Mouse (Mus musculus): Measurements from ENCODE around the gene Vps13a. TPM values are rescaled to one million over a fixed set of nuclear protein-coding genes. Genes with fewer than 3 reads are reported as not detected.
"Not testable (repeated sequence)": the region's sequence is repeated elsewhere in the genome, so short reads cannot be mapped to it uniquely, and the experiment has no call there.

Gene Vps13a
- total RNA-seq, 2 experiments from 2014 or later, result 35.3 to 40.1 TPM

DNA sequence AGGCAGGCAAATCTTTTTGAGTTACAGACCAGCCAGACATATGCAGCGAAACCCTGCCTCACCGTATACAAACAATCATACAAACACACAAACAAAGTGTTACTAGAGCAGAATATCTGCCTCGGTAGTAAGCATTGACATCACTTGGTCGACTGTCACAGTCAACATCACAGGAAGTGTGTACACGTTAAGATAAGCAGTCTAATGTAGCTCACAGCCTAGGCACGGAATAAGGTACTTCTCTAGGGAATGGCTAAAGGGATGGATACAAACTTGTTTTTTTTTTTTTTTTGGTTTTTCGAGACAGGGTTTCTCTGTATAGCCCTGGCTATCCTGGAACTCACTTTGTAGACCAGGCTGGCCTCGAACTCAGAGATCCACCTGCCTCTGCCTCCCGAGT, 23.3 kb downstream of the Vps13a start:
- not testable (repeated sequence) for DNase-seq

- no peak for DNase-seq
Observed at GRCm38 (mm10) chr19:16755854-16756253, 24.9 kb downstream of the Vps13a start.

DNA sequence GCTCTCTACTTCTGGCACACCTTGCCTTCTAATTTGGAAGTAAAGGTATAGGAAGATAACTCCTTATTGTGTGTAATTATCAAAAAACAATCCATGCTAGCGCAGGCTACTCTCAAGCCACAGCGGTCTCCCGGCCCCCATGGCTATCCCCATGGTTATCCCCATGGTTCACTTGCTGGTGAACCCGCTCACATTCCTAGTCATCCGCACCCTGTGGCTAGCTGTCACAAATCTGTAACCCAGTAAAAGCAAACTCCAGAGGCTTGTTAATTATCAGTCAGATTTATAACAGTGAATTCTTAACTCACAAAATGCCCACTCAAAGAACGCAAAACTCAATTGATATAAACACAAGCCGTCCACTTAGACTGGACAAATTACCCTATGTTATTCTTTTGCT, 25.5 kb downstream of the Vps13a start:
- no peak for DNase-seq

- no peak for DNase-seq
Observed at GRCm38 (mm10) chr19:16753151-16753550, 27.6 kb downstream of the Vps13a start.

GRCm38 (mm10) chr19:16736854-16737253, 43.9 kb downstream of the Vps13a start:
- no peak for DNase-seq

- peak in 1 of 2 experiments; percentile 6 for DNase-seq
Observed at GRCm38 (mm10) chr19:16728729-16729128, 52.0 kb downstream of the Vps13a start.

DNA sequence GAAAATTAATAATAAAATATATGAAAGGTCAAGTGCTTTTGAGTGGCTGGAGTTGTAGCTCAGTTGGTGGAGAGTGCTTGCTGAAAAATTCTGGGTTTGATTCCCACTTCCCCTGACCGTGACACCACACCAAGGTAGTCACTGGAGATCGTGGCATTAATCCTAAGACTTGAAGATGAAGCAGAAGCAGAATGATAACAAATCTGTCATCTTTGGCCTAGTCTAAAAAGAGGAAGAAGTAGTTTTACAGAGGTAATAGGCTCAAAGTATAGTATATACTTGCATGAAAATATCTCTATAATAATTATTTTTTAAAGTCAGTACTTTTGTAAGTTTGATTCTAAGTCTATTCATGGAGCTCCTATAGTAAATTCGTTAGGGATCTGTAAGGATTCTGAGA, 65.5 kb downstream of the Vps13a start:
- DNase-seq, result no peak

DNA sequence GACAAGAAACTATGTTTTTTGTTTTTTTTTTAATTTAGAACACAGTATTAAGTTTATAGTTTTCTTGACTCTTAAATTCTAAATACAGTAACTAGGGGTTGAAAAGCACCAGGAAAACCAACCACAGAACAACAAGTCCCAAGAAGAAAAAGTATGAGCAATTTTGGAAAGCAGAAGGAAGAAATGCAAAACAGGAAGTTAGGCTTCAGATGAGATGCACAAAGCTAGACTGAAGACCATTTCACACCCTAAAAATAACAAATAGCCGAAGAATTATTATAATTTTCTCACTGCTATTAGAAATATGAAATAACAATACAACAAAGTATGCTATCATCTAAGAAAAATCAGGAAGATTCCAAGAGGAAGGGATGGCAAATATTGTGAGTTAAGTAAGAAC, 78.9 kb downstream of the Vps13a start:
- DNase-seq, result no peak

- DNase-seq, result no peak
Observed at GRCm38 (mm10) chr19:16684922-16685321, 95.8 kb downstream of the Vps13a start.

DNA sequence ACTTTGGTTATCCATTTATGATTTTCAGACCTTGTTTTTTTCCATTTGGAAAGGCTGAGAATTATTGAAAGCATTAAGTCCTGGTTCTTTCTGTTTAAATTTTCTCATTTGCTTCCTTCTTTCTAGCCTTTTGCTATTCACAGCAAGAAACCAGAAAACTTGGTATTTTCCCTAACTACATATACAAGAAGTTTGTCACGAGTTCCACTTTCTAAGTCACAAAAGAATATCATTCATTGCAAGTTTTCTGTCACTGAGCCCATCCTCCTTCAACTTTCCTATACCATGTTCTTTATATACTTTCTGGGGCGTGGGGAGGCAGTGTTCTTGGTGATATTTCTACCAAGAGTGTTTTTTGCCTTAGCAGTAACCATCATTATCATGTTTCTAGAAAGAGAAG, 96.5 kb downstream of the Vps13a start:
- no peak for DNase-seq

- peak in 1 of 2 experiments; percentile 2 for DNase-seq
Observed at GRCm38 (mm10) chr19:16625610-16626395, 154.9 kb downstream of the Vps13a start.

GRCm38 (mm10) chr19:16624994-16625393, 155.7 kb downstream of the Vps13a start:
- DNase-seq, result no peak

DNA sequence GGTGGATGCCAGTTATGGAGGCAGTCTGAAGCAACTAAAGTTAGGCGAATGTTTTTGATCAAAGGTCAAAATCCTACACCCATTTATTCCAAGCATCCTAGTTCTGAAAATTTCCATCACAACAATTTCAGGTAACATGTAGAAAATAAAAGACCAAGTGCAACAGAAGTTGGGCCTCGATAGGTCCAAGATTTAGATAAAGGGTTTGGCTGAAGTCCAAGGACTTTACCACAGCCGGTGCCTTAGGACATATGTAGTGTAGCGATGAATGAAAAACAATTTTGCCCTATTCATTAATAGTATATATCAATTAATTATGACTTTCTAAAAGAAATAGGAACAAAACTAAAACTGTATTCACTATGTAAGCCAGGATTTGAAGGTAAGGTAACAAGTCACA, 157.6 kb downstream of the Vps13a start:
- DNase-seq, result no peak

- no peak for DNase-seq
Observed at GRCm38 (mm10) chr19:16607634-16608033, 173.1 kb downstream of the Vps13a start.

GRCm38 (mm10) chr19:16602026-16602425, 178.7 kb downstream of the Vps13a start:
- no peak for DNase-seq

DNA sequence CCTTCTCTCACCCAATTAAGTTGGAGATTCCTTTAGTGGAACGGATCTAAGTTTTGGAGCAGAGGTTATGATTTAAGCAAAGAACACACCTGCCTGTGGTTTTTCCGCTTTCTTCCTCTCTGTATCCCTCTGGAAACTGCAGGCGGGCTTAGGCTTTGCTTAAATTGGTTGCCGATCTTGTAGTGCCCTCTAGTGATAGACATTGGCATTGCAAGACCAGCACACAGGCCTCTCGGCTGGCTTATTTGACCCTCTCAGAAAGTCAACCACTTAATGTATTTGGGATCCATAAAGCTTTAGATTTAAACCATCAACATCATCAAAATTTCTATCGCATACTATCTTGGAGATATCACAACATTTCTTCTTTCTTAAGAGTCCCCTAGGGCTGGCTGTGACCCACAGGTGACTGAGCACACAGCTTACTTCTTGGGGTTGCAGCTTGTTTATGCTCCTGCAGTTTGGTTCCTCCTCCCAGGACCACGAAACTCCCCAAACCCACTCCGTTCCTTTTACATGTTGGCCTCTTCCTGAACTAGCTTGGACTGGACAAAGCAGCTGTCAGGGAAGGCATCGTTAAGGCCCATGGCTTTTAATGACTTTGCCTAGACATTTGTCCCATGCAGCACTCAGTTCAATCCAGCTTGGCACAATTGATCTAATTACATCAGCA, 181.3 kb downstream of the Vps13a start:
- peak; percentile 58 to 76 for DNase-seq

DNA sequence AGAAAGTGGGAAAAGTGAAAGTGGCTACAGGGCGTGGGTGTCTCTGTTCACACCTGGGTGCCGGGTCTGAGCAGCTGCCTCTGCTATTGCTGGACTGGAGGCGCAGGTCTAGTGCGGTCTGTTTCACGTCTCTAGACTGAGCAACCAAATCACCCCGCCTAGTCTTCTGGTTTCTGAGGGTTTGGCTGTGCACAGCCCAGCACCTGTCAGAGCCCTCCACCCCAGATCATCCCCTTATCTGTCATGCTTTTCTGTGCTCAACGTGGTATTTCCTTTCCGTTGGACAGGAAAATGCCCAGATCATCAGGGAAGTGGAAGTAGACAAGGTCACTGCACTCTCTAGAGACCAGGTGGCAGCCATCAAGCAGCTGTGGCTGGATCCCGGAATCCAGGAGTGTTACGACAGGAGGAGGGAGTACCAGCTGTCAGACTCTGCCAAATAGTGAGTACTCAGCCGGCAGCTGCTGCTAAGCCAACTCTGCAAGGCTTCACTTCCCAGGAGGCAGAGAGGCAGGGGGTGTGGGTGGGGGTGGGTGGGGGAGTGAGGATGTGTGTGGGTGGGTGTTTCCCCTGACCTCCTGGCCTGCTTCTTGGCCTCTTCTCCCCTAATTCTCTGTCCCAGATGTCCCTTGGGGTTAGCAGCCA, 182.0 kb downstream of the Vps13a start:
- no peak for DNase-seq

- peak; percentile 34 to 38 for DNase-seq
Observed at GRCm38 (mm10) chr19:16597216-16597615, 183.5 kb downstream of the Vps13a start.

DNA sequence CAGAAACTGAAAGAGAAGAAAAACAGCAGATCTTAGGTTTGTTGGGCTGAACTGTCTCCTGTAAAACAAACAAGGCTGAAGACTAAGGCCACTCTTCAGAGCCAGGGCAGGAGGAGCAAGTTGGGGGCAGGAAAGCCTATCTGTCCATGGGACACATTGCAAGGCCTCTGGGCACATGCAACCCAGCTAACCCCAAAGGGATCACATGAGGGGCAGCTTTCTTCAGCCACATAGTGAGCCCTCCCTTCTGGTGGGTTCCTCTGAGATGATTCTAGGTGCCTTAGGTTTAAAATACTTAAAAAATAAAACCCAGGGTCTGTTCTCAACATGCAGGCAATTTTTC, 186.8 kb downstream of the Vps13a start:
- no peak for DNase-seq

GRCm38 (mm10) chr19:16593256-16593974, 187.3 kb downstream of the Vps13a start:
- DNase-seq, result peak; percentile 83 to 86

DNA sequence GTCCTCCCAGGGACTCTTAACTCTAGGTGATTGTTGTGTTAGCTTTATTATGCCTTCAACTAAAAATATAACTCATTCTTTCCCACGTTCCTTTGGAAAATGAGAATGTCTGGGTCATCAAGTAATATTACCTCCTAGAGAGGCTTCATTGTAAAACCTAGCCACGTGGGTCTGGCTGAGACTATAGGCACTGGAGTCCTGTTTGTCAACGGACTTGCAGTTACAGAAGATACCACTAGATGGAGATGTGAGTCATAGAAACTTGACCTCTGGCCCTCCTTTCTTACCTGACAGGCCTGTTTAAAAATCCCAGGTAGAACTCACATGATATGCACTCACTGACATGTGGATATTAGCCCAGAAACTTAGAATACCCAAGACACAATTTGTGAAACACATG, 195.4 kb downstream of the Vps13a start:
- no peak for DNase-seq

DNA sequence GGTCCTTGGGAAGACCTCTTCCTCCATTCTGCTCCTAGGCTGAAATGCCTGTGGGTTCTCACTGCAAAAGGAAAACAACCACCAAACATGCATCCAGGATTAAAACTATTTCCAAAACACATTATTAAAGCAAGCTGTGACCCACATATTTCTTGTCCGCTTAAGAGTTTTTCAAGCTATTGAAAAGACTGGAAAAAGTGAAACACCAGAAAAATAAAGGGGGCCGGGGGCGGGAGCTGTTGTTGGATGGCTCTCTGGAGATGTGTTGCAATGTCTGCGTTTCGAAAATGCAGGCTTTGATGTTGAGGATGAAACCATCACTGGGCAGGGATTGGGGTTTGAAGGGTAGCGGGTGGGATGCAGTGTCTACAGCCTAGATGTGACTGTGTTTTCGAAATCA, 196.2 kb downstream of the Vps13a start:
- no peak for DNase-seq

DNA sequence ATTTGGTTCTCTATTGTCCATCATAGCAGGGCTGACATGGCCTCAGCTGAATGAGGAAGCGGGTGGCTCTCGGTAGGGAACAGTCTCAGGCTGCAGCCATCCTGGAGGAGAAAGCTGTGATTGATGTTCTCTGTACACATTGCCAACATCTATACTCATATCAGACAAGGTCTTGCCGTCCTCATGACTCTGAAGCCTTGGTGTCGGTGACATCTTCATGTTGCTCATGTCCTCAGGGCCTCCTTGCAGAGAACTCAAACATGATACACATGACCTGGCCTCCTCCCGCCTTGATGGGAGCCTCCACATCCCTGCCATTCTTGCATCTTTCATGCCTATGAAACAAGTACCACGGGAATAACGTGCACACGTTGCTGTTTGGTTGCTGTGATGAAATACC, 200.2 kb downstream of the Vps13a start:
- peak in 1 of 2 experiments; percentile 30 for DNase-seq
